Mouse (Mus musculus): ENCODE results near the gene Mcam.

Mcam gene

DNA sequence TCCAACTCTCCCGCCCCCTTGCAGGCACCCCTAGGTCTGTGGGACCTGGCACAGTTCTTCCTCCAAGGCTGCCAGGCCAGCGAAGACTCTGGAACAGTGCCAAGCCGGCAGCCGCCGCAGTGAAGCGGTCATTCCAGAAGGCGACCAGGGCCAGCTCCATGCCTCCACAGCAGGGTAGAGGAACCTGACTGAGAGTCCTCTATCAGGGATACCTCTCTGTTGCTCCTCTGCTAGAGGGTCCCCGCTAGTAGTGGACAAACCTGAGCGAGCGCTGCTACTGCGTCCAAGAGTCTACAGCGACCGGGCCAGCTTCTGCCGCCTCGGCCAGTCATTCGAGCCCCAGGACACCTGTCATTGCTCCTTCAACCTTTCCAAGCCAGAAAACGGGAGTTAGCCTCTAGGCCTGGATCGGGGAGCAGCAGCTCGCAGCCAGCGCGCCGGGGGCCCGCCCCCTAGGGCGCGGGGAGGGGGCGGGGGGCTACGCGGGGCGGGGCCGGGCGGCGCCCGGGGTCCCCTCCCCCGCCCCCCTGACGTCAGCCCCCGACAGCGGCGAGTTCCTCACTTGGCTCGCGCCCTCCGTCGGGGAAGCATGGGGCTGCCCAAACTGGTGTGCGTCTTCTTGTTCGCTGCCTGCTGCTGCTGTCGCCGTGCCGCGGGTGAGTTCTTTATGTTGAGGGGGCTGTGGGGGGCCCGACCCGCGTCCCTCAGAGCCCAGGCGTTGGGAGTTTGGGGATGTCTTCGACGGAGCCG is at the start of gene Mcam:
TSS of gene Mcam (plus strand) at position 369 of the 750 bp plus-strand sequence.
- no peak for DNase-seq (ENCODE audit: low spot score)

DNA sequence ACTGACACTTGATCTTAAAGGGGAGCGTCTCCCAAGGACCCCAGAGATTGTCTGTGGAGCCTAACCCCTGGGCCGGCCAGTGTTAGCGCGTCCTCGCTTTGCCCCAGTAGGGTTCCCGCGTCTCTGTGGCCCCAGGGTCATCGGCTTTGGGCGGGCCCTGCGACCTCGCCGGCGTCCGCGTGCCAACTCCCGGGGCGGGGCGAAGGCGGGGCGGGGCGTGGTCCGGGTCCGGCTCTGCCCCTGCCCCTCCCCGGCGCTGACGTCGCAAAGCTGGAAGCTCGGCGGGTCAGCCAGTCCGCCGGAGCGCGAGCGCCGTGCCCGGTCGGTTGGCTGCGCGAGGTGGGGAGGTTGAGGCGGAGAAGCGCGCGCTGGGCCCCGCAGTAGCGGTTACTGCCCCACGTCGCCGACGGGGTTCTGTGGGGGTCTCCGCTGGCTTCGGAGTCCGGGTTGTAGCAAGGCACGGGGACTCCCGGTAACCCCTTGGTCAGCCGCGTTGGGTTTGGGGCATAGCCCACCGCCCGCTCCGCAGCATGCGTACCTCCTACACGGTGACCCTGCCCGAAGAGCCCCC is 49.5 kb upstream of the Mcam start:
- DNase-seq (ENCODE audit: low spot score): peak; percentile 95

DNA sequence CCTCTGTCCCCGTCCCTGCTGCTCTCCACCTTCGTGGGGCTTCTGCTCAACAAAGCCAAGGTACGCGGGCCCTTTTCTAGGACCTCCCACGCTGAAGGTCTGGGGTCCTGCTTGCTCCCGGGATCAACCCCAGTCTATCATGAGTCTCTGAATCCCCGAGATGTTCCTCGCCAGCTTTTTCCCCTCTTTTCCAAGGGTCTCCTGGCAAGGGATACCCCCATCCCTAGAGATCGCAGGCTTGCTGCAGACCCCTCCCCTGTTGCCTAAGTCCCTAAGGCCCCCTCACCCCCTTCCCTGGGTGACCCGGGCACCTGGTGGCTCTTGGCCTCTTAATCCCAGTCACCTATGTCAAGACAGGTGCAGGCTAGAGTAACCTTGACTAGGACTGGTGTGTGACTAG is 49.0 kb upstream of the Mcam start:
- DNase-seq (ENCODE audit: low spot score): no peak

DNA sequence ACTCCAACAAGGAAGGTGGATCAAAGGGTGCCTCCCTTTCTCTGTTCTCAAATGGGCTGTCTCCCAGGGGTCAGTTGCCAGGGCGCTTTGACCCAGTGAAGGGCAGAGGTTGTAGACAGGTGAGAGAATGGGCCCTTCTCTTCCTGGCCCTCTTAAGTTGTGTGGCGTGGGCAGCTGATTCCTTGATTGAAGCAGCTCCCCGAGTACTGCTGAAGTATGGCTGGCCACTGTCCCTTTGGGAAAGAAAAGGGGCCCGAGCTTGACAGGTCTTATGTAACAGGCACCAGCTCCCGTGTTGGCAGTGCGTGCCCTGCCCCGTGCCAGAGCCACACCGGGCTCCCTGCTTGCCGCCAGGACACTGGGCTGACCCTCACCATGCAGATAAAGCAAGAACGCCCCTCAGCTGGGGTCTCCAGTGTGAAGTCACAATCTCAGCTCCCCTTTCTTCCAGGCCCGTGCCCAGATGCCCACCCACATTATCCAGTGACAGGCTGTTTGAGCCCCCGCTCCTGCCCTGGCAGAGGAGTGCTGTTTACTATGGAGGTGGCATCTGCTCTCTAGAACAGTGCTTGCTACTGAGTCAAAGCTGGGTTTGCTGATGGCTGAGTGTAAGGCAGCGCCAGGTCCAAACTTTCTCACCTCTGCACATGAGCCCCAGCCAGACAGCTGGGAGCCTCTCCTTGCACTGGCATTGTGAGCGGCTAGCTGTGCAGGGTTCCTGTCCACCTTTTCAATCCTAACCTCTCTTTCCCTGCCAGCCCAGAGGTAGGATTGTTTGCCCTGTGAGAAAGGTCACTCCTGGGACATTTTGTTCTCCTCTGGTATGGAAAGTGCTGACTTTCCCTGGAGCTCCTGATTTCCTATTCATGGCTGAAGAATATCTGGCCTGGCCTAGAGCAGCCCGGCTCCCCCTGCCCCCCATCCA is 48.3 kb upstream of the Mcam start:
- peak; percentile 69 for DNase-seq (ENCODE audit: low spot score)

DNA sequence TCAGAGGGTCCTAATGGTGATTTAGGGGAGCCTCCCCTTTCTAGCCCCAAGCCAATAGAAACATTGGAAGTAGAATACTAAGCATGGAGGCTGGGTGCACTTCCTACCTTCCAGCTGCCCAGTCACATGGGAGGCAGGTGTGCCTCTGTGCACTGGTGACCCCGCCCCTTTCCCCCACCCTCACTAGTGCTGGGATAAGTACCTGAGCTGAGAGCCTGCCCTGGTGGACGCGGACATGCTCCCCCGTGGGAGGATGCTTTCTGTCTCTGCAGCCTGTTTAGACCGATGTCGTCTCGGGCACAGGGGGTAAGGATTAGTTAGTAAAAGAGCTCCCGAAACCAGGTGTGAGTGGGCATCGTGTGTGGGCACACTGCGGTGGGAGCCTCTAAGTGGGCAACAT is 47.3 kb upstream of the Mcam start:
- no peak for DNase-seq (ENCODE audit: low spot score)

DNA sequence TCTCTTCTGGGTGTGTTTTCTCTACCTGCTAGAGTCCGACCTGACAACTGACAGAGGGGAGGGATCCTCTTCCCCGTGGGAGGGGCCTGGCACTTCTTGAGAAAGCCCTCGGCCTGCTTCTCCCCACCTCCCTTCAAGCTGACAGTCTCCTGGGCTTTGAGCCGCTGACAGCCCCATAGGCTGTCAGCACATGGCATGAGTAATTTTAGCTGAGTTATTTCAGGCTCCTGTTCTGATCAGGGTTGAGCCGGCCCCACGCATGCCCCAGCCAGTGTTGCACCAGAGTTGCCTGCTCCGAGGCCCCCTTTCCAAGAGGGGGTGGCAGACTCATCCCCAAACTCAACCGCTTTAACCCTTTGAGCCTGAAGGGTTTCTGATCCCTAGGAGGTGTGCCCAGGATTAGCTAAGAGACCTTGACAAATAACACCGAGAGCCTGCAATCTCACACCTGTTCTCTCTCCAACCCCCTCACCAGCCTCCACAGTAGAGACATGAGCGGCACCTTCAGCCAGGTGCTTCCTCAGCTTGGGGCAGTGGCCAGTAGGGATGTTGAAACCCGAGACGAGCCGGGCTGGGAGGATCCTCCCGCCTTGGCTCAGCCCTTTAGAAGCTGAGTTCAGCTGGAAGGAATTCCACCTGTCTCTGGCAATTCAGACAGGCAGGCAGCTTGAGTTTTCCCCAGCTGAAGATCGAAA is 46.4 kb upstream of the Mcam start:
- no peak for DNase-seq (ENCODE audit: low spot score)

DNA sequence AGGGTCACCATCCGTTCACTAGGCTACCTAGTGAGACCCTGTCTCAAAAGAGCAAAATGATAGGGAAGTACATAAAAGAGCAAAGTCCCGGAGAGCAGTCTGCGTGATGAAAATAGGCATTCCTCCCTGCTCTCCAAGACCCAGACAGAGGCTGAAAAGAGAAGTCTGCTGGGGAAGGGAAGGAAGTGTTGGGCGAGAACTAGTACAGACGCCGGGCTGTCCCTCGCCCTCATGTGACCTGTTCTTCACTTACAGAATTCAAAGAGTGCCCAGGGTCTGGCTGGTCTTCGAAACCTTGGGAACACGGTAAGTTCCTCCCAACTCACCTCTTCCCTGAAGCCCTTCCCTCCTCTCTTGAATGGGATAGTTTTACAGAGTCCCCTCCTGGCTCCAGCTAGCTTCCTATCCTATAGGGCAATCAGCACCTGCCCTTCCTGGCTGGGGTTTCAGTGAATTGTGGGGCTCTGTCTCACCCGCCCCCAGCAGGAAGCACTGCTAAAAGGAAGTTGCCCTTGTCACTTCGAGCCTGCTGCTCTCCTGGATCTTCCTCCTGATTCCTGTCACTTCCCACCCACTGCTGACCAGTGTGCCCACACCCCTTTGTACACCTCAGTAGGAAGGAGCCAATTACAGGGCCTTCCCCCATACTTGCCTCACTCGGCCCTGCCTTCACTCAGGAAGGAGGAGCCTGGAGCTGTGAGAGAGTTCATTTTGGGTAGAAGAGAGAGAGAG is 45.2 kb upstream of the Mcam start:
- no peak for DNase-seq (ENCODE audit: low spot score)

DNA sequence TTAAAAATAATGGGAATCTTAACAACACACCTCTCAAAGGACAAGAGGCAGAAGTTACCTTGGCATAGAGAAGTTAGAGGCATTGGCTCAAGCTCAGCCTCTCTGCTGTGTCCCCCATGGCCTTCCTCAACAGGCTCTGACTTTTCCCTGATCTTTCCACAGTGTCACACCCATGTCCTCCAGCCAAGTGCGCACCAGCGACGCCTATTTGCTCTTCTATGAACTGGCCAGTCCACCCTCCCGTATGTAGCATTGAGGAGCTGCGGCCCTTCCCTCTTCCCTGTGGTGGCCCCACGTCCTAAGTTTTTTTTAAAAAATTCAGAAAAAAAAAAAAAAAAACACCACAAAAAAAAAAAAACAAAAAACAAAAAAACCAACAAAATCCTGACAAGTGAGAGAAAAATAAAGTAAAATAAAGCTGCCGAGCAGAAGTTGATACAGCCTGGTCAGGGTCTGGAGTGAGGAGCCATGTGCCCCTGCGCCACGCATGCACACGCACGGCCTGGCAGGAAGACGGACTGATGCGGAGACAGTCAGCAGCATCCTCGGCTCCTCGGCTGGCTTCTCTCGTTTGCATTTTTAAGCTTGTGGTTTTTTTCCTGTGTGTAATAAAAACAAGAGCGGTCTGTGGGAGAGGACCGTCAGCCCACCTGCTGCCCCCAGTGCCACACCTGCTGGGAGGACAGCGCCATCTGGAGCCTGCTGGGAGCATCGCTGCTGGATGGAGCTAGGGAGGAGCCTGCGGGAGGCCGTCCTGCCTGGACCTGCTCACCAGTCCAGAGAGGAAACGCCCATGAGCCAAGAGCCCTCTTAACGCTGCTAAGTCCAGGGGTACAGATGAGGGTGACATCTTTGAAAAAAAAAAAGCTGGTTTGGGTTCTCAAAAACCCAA is 40.4 kb upstream of the Mcam start:
- peak; percentile 74 for DNase-seq (ENCODE audit: low spot score)

DNA sequence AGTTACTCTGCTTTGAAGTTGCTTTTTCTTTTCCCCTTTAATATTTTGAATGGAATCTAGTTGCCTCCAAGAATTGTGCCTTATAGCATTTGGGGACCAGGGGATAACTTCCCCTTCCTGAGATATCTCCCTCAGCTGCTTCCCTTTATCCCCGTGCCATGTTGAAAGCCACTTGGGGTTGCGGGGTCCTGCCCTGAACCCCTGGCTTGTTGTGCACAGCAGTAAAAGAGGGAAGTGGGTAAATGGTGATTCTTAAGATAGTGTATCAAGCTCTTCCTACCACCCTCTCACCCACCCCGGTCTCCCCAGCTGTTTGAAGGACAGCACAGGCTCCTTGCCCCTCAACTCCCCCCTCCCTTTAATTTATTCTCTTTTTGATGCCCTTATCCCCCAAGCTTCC is 39.5 kb upstream of the Mcam start:
- DNase-seq (ENCODE audit: low spot score): no peak

DNA sequence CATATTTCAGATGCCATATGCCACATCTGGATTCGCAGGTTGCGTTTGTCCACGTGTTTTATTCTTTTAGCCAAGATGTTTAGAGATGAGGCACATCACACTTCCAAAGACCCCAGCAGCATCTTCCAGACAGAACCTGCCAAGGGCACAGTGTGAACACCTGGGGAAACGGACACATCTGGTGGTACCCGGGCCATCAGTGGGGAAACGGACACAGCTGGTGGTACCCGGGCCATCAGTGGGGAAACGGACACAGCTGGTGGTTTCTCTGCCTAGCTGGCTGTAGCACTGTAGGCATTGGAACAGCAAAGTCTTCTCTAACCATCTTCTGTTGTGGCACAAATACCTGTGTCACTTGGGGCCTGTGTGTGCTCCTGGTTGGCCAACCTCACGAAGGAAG is 38.5 kb upstream of the Mcam start:
- no peak for DNase-seq (ENCODE audit: low spot score)

DNA sequence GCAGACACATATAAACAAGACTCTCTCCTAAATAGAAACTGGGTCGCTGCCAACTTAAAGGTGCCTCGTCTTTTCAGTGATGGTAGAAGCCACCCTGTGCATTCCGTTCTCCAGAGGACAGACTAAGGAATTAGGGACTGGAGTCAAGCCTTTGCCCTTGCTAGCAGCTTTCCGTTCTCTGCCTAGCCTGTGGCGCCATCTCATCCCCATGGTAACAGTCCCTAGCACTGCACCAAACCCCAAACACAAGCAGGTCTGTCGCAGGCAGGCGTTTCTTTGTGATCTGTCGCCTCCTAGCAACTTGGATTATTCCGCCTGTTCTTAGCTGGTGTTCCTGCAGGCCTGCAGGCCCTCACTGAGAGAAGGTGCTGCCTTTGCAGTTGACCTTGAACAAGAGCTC is 37.7 kb upstream of the Mcam start:
- DNase-seq (ENCODE audit: low spot score): no peak

DNA sequence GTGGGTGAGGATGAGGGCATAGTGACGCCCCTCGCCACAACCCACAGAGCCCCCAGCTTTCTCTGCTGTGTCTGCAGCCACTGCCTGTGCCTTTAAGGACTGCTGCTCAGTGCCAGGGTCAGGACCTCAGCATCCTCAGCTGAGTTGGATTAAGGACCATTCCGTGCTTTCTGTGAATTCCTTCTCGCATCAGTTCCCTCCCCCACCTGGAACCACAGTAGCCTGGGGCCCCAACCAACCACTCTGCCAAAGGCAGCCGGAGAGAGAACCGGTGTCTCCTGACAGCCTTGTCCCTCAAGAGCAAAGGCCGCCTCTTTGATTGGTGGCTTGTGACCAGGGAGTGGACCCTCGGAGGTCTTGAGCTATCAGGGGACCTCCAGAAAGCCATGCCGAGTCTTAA is 32.8 kb upstream of the Mcam start, which contains the start of gene Mfrp:
TSS of gene Mfrp (plus strand) at position 240 of the 400 bp plus-strand sequence.
- DNase-seq (ENCODE audit: low spot score): no peak

DNA sequence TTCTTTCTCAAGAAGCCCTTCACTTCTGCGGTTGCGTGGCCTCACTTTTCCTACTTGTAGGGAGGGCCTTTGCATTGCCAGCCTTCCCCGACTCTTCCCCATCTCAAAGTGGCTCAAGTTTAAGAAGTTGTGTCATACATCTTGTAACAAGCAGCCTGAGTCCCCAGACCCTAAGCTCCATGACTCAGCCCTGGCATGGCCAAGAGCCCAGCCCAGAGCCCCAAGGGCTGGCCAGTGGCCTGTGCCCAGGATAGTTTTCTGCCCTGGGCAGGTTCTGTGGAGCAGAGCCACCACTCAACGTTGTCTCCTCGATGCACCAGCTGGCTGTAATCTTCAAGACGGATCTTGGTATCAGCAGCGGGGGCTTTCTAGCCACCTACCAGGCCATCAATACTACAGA is 29.4 kb upstream of the Mcam start:
- no peak for DNase-seq (ENCODE audit: low spot score)

DNA sequence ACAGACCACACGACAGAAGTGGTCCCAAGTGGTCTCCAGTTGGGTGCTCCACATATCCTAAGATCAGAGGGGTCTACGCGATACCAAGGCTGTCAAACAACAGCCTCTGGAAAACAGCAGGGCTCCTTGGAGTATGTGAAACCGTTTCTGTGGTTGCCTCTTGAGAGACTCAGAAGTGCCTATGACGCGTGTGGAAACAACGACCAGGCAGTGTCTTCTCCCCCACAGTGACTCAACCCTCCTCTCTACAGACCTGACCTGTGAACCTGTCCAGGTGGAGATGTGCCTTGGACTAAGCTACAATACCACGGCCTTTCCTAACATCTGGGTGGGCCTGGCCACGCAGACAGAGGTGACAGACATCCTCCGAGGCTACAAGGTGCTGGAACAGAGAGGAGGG is 28.5 kb upstream of the Mcam start:
- DNase-seq (ENCODE audit: low spot score): no peak

DNA sequence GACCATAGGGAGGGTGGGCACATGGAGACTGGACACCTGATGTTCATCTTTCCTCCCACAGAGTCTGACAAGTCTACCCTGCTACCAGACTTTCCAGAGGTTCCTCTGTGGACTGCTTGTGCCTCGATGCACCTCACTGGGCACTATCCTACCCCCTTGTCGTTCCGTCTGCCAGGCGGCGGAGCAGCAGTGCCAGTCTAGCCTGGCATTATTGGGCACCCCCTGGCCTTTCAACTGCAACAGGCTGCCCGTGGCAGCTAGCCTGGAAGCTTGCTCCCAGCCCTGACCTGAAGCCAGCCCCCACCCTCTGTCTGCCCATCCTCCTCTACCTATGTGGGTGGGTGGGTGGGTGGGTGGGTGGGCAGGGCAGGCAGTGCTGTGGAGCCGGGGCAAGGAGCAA is 28.1 kb upstream of the Mcam start:
- DNase-seq (ENCODE audit: low spot score): no peak

DNA sequence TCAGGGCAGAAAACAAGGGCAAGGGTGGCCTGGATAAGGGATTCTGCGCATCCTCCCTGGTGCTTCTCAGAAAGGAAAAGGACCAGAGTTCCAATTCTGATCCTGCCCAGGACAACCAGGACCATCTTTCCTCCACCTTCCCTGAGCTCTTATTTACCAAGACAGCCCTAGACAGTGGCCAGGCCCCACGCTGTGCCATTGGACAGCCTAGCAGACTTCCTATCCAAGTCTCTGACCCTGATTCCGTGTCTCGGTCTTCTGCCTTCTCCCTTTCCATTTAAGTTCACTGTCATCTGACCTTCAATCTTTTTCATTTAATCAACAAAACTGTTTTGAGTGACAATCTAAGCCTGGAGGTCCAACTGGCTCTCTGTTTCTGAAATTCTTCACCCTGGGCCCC is 27.7 kb upstream of the Mcam start:
- DNase-seq (ENCODE audit: low spot score): no peak

DNA sequence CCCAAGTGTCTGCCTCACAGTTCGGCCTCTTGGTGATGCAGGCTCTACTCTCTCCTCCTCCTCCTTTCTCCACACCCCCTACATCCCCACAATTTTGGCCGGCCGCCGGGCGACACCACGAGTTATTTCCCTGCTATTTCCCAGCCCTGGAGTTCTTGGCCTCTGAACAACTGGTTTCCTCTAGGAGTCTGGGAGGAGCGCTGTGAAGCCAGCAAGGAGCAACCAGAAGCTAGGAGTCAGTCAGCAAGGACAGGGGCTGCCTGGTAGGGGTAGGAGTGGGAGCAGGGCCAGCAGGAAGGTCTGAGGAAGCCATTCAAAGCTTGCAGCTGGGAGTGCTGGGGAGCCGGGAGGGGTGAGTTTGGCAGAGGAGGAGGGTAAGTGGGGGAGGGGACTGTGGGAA is 27.2 kb upstream of the Mcam start, which contains the start of gene C1qtnf5:
TSS of gene C1qtnf5 (plus strand) at position 136 of the 400 bp plus-strand sequence.
- DNase-seq (ENCODE audit: low spot score): peak; percentile 84

DNA sequence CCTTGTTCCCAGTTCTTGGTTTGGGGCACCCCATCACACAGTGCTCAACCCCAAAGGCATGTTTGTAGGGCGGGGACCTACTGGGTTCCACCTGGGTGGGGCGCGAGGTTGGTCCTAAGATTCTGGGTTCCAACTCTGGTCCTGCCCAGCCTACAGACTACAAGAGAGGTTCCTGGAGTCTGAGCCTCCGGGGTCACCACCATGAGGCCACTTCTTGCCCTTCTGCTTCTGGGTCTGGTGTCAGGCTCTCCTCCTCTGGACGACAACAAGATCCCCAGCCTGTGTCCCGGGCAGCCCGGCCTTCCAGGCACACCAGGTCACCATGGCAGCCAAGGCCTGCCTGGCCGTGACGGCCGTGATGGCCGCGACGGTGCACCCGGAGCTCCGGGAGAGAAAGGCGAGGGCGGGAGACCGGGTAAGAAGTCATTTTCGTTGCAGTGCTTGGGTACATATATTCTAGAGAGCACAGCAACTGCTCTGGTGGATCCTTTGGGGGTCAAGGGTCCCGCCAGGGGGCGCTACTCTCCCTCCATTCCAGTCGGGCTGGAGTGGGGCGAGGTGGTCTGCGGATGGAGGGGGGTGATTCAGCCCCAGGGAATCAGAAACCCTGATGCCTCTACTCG is 26.6 kb upstream of the Mcam start:
- no peak for DNase-seq (ENCODE audit: low spot score)

DNA sequence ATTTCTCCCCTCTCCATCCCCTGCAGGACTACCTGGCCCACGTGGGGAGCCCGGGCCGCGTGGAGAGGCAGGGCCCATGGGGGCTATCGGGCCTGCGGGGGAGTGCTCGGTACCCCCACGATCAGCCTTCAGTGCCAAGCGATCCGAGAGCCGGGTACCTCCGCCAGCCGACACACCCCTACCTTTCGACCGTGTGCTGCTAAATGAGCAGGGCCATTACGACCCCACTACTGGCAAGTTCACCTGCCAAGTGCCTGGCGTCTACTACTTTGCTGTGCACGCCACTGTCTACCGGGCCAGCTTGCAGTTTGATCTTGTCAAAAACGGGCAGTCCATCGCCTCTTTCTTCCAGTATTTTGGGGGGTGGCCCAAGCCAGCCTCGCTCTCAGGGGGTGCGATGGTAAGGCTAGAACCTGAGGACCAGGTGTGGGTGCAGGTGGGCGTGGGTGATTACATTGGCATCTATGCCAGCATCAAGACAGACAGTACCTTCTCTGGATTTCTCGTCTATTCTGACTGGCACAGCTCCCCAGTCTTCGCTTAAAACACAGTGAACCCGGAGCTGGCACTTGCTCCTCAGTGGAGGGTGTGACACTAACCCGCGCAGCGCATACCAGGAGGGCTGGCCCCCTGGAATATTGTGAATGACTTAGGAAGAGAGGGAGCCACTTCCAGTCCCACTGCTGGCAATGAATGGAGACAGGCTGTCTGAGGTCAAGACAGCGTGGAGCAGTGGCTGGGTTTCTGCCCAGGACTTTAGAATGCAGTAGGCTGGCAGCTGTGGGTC is 25.8 kb upstream of the Mcam start:
- no peak for DNase-seq (ENCODE audit: low spot score)

Data from lung, postnatal 25 days (tissue).